Mouse (Mus musculus): ENCODE data around the gene Arf3.

Arf3 gene

DNA sequence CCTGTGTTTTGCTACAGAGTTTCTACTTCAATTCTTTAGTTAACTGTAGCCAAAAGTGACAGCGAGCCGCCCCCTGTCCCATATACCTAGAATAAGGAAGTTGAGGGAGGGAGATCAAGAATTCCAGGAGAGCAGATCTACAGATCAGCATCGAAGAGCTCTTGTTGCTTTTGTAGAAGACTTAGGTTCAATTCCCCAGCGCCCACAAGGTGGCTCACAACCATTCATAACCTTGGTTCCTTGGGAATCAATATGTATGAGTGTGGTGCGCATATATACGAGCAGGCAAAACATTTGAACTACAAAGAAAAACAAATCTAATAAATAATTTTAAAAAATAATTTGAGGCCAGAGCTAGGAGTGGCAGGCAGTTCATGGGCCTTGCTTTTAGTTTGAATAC is 18.2 kb upstream of the Arf3 start:
- H3K27me3 ChIP-seq (ENCODE audit: insufficient read depth, low read length): peaks cover 68% of the 10 kb centered on the region
- no peak for TF ChIP-seq CTCF (conservative IDR thresholded peaks at IDR 0.05; ENCODE audit: low read length)
- TF ChIP-seq NANOG (IDR thresholded peaks at IDR 0.05; ENCODE audit: borderline replicate concordance, low read length): no peak
- TF ChIP-seq POU5F1 (IDR thresholded peaks at IDR 0.05; ENCODE audit: borderline replicate concordance, low read length): no peak

DNA sequence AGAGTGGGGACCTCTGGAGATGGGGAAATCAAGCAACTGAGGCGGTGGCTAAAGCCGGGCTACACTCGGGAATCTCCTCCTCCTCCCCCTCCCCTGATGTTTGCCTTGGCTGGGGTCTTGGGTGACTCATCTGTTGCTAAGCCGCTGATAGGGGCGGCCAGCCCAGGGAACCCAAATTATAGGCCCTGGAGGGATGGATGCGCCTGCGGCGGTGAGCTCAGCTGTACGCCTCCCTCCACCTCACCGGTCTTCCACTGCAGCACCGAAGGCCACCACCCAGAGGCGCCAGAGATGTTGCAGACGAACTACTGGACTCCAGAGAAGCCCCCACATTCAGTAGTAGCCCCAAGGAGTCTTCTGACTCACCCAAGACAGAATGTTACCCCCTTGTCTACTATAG is 17.6 kb upstream of the Arf3 start:
- no peaks in the 10 kb centered on the region for H3K36me3 ChIP-seq (ENCODE audit: insufficient read depth, low read length)
- peaks cover 57% of the 10 kb centered on the region for H3K4me1 ChIP-seq (replicated peaks; ENCODE audit: low read depth, low read length)
- H3K4me3 ChIP-seq (replicated peaks; ENCODE audit: low read length): peak overlapping the region; percentile 35
- no peaks in the 10 kb centered on the region for H3K9me3 ChIP-seq (ENCODE audit: low read length)
- no peak for TF ChIP-seq POU5F1 (IDR thresholded peaks at IDR 0.05; ENCODE audit: borderline replicate concordance, low read length)
- 0 out of 2 replicates have a peak, but pooled peaks have one; percentile 13 for TF ChIP-seq CTCF (conservative IDR thresholded peaks at IDR 0.05; ENCODE audit: low read length)
- H3K27me3 ChIP-seq (ENCODE audit: insufficient read depth, low read length): peaks cover 73% of the 10 kb centered on the region

More for the DNA sequence above, 18.2 kb upstream of the Arf3 start:
- H3K4me3 ChIP-seq (replicated peaks; ENCODE audit: low read length): no peak overlapping the region
- H3K9me3 ChIP-seq (ENCODE audit: low read length): no peaks in the 10 kb centered on the region
- no peaks in the 10 kb centered on the region for H3K36me3 ChIP-seq (ENCODE audit: insufficient read depth, low read length)
- peaks cover 52% of the 10 kb centered on the region for H3K4me1 ChIP-seq (replicated peaks; ENCODE audit: low read depth, low read length)

DNA sequence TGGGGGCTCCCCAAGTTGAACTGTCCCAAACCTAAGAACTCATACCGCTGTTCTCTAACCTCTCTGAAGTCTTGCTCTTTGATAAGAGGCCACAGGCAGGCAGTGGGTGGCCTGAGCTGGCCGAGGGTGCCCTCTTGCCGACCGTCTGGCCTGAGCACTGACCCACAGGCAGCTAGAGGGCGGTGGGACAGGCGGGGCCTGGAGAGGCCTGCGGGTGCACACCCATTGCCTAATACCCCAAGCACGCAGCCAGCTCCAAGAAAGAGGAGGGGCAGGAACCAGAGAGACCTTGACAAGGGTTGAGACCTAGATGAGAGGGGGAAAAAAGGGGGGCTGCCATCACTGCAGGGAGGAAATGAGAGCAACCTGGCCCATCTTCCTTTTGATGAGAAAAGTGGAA is 17.1 kb upstream of the Arf3 start:
- TF ChIP-seq CTCF (conservative IDR thresholded peaks at IDR 0.05; ENCODE audit: low read length) (no peak), NANOG (IDR thresholded peaks at IDR 0.05; ENCODE audit: borderline replicate concordance, low read length) (no peak)
- no peaks in the 10 kb centered on the region for H3K9me3 ChIP-seq (ENCODE audit: low read length)
- H3K4me1 ChIP-seq (replicated peaks; ENCODE audit: low read depth, low read length): peaks cover 56% of the 10 kb centered on the region
- H3K27me3 ChIP-seq (ENCODE audit: insufficient read depth, low read length): peaks cover 75% of the 10 kb centered on the region
- peak overlapping the region; percentile 35; the same call in 1 of the 2 replicates for H3K4me3 ChIP-seq (replicated peaks; ENCODE audit: low read length)
- no peaks in the 10 kb centered on the region for H3K36me3 ChIP-seq (ENCODE audit: insufficient read depth, low read length)

DNA sequence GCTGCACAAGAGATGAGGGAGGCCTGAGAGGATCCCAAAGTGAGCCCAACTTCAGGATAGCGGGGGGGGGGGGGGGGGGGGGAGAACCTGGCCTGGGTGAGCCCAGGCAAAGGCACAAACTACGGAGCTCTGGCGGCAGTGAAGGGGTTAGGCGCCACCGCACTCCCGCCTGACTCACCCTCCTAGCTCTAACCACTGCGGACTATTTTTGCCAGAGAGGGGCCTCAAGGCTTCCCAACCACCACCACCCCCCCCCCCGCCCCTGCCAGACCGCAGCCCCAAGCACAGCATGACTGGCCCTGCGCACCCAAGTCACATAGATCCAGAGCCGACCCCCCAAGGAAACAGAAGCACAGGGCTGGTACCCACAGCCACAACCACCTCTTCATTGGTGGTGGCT is 15.8 kb upstream of the Arf3 start:
- no peaks in the 10 kb centered on the region for H3K9me3 ChIP-seq (ENCODE audit: low read length)
- peaks cover 87% of the 10 kb centered on the region for H3K27me3 ChIP-seq (ENCODE audit: insufficient read depth, low read length)
- peak overlapping the region; percentile 57; the same call in 1 of the 2 replicates for H3K4me3 ChIP-seq (replicated peaks; ENCODE audit: low read length)
- H3K4me1 ChIP-seq (replicated peaks; ENCODE audit: low read depth, low read length): peaks cover 59% of the 10 kb centered on the region
- H3K36me3 ChIP-seq (ENCODE audit: insufficient read depth, low read length): no peaks in the 10 kb centered on the region
- no peak for TF ChIP-seq CTCF (conservative IDR thresholded peaks at IDR 0.05; ENCODE audit: low read length)
- TF ChIP-seq POU5F1 (IDR thresholded peaks at IDR 0.05; ENCODE audit: borderline replicate concordance, low read length): no peak
- no peak for TF ChIP-seq NANOG (IDR thresholded peaks at IDR 0.05; ENCODE audit: borderline replicate concordance, low read length)

DNA sequence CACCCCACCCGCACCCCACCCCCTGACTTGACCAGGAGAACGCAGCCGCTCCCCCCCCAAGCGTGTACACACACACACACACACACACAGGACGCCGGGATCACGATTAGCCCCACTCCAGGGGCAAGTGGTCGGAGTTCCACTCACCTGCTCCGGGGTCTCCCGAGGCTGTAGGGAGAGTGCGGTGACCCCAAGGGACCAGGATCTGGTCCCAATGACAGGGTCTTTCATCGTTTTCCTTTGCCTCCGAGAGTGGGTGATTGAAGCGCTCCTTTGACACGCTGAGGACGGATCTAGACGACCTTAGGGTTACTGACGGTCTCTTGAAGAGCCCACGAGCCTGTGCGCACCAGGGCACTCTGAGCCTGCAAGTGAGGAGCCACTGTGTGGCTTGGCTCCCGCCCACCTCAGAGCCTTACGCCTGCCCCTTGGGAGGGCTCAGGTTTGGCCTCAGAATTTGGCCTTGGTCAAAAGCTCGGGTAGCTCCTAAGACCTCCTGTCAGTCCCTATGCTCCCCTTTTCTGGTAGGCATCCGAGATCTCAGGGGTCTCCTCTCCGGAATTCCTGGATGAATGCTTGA is 15.3 kb upstream of the Arf3 start:
- TF ChIP-seq CTCF (conservative IDR thresholded peaks at IDR 0.05; ENCODE audit: low read length) (no peak), NANOG (IDR thresholded peaks at IDR 0.05; ENCODE audit: borderline replicate concordance, low read length) (no peak), POU5F1 (IDR thresholded peaks at IDR 0.05; ENCODE audit: borderline replicate concordance, low read length) (no peak)
- Histone ChIP-seq H3K9me3 (ENCODE audit: low read length) (no peaks in the 10 kb centered on the region), H3K4me3 (replicated peaks; ENCODE audit: low read length) (peak overlapping the region; percentile 57), H3K27me3 (ENCODE audit: insufficient read depth, low read length) (peaks cover 90% of the 10 kb centered on the region), H3K36me3 (ENCODE audit: insufficient read depth, low read length) (no peaks in the 10 kb centered on the region), H3K4me1 (replicated peaks; ENCODE audit: low read depth, low read length) (peaks cover 64% of the 10 kb centered on the region)

DNA sequence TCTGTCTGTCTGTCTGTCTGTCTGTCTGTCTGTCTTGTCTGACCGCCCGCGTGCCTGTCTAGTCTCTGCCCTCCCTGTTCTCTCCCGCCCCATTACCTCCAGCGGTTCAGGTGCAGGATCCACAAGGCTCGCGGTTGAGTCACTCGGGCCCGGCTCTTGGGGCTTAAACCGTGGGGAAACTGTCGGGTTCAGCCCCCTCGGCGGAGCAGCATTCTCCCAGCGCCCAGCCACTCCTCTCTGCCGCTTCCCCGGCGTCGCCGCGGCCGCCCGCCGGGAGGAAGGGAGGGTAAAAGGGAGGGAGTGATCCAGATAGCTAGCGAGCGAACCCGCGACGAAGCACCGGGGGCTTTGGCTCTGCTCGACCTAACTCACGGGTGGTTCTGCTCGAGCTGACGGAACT is 14.7 kb upstream of the Arf3 start, which contains the start of gene Wnt10b:
TSS of gene Wnt10b (minus strand) at position 389 of the 400 bp plus-strand sequence.
- TF ChIP-seq CTCF (conservative IDR thresholded peaks at IDR 0.05; ENCODE audit: low read length): no peak
- no peak for TF ChIP-seq POU5F1 (IDR thresholded peaks at IDR 0.05; ENCODE audit: borderline replicate concordance, low read length)
- no peak for TF ChIP-seq NANOG (IDR thresholded peaks at IDR 0.05; ENCODE audit: borderline replicate concordance, low read length)
- H3K4me1 ChIP-seq (replicated peaks; ENCODE audit: low read depth, low read length): peaks cover 70% of the 10 kb centered on the region

GRCm38 (mm10) chr15:98777005-98777616 is 14.1 kb upstream of the Arf3 start:
- TF ChIP-seq POU5F1 (IDR thresholded peaks at IDR 0.05; ENCODE audit: borderline replicate concordance, low read length): no peak
- no peak for TF ChIP-seq NANOG (IDR thresholded peaks at IDR 0.05; ENCODE audit: borderline replicate concordance, low read length)
- TF ChIP-seq CTCF (conservative IDR thresholded peaks at IDR 0.05; ENCODE audit: low read length): no peak
- peaks cover 76% of the 10 kb centered on the region for H3K4me1 ChIP-seq (replicated peaks; ENCODE audit: low read depth, low read length)
- no peaks in the 10 kb centered on the region for H3K9me3 ChIP-seq (ENCODE audit: low read length)

More for the DNA sequence above, 14.7 kb upstream of the Arf3 start, which contains the start of gene Wnt10b:
- Histone ChIP-seq H3K36me3 (ENCODE audit: insufficient read depth, low read length) (no peaks in the 10 kb centered on the region), H3K4me3 (replicated peaks; ENCODE audit: low read length) (peak within 1 kb of the TSS; percentile 60), H3K27me3 (ENCODE audit: insufficient read depth, low read length) (peaks cover 94% of the 10 kb centered on the region), H3K9me3 (ENCODE audit: low read length) (no peaks in the 10 kb centered on the region)

DNA sequence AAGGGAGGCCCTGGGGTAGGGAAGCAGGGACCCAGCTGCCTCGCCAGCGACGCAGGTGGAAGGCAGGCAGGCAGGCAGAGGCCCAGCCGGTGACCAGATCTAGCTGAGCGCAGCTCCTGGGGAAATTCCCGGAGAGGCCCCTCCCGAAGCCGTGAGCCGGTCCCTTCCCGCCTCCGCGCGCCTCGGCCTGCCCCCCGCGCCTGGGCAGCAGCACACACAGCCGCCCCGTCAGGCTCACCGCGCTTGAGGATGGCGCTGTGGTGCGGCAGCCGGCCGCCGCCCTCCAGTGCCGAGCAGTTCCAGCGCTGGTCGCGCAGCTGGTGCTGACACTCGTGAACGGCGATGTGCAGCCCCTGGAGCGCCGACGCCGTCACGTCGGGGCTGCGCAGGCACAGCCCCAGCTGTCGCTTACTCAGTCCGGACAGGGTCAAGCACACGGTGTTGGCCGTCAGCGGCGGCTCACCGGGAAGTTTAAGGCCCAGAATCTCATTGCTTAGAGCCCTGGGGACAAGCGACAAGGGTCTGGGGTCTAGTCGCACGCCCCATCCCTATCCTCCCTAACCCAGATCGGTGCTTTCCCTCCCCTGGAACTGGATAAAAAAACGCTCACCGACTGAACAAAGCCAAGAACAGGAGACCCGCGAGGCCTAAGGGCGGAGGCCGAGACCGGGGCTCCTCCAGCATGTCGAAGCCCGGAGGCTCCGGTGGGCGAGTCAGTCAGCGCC is 13.4 kb upstream of the Arf3 start:
- peak overlapping the region; percentile 57 for H3K4me3 ChIP-seq (replicated peaks; ENCODE audit: low read length)
- TF ChIP-seq POU5F1 (IDR thresholded peaks at IDR 0.05; ENCODE audit: borderline replicate concordance, low read length) (no peak), NANOG (IDR thresholded peaks at IDR 0.05; ENCODE audit: borderline replicate concordance, low read length) (no peak)

More at GRCm38 (mm10) chr15:98777005-98777616, 14.1 kb upstream of the Arf3 start:
- Histone ChIP-seq H3K4me3 (replicated peaks; ENCODE audit: low read length) (peak overlapping the region; percentile 57; the same call in 1 of the 2 replicates), H3K27me3 (ENCODE audit: insufficient read depth, low read length) (peaks cover 98% of the 10 kb centered on the region), H3K36me3 (ENCODE audit: insufficient read depth, low read length) (no peaks in the 10 kb centered on the region)

More for the DNA sequence above, 13.4 kb upstream of the Arf3 start:
- Histone ChIP-seq H3K4me1 (replicated peaks; ENCODE audit: low read depth, low read length) (peaks cover 83% of the 10 kb centered on the region), H3K27me3 (ENCODE audit: insufficient read depth, low read length) (peaks cover 98% of the 10 kb centered on the region), H3K36me3 (ENCODE audit: insufficient read depth, low read length) (no peaks in the 10 kb centered on the region), H3K9me3 (ENCODE audit: low read length) (no peaks in the 10 kb centered on the region)

All from E14TG2a.4 (cell line).